Mouse (Mus musculus): ENCODE measurements around the gene Tesmin. TPM values are rescaled to one million over a fixed set of nuclear protein-coding genes. Genes with fewer than 3 reads are reported as not detected.

Tesmin gene
- 0.27 and 0.32 TPM in 2 replicates for polyA plus RNA-seq (2015; fragmentation: Nextera tagmentation; extraction: Ambion mirVana)

DNA sequence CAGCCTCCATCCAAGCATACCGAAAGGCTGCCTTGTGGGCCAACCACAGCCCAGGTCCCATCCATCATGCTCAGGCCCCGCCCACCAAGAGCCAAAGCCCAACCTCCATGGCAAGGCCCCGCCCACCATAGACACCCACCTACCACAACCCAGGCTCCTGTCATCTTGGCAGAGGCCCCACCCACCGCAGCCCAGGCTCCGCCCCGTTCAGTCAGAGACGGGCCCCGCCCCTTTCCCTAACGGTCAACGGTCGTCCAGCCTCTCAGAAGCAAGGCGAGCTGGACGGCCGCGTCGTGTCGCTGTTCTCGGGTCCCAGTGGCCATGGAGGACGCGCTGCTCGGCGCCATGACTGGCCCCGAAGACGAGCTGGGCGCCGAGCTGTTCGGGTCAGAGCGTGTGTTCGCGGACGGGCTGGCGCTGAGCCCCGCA is at the start of gene Tesmin:
TSS of gene Tesmin (plus strand) at position 229 of the 429 bp plus-strand sequence.
- H3K9me3 ChIP-seq (replicated peaks; ENCODE audit: control insufficient read depth, low read length), result peaks cover 3% of the 10 kb centered on the region; the same call in 1 of the 2 replicates
- no peaks in the 10 kb centered on the region for H3K4me1 ChIP-seq (ENCODE audit: control insufficient read depth, insufficient read depth, low read length)
- H3K9ac ChIP-seq (ENCODE audit: low read length), result peak within 1 kb of the TSS; percentile 71
- H3K27ac ChIP-seq (ENCODE audit: low read length), result no peak within 1 kb of the TSS
- ATAC-seq (ENCODE audit: insufficient read depth, low FRiP score), result peak; percentile 83
- H3K36me3 ChIP-seq (ENCODE audit: control insufficient read depth, insufficient read depth, low read length), result 0 out of 2 replicates have a peak, but pooled peaks cover 5% of the 10 kb centered on the region
- H3K4me3 ChIP-seq (replicated peaks; ENCODE audit: low read length), result peak within 1 kb of the TSS; percentile 54
- no peaks in the 10 kb centered on the region for H3K27me3 ChIP-seq (ENCODE audit: control insufficient read depth, insufficient read depth, low read length)
- WGBS, result 2% methylated on average over 33 of the region's 33 CpGs
- H3K4me2 ChIP-seq (ENCODE audit: low read depth, low read length), result peak within 1 kb of the TSS; percentile 91

DNA sequence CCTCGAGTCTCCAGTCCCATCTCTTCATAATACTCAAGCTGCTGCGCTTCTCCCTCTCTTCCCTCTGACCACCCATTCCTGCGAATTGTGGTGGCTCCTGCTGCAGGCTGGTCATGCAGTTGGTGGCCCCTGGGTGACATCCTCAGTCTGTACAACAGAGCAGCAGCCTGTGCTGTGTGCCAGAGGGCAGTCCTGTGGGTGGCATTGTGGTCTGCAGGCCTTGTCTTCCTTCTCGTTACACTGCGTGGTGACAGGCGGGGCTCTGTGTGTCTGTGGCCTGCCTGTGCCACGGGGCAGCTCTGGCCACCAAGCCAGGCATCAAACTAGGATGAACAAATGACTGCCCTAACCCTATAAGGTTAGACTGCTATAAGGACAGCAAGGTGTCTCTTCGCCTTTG is 49.5 kb upstream of the Tesmin start:
- Histone ChIP-seq H3K36me3 (ENCODE audit: control insufficient read depth, insufficient read depth, low read length) (no peaks in the 10 kb centered on the region), H3K4me1 (ENCODE audit: control insufficient read depth, insufficient read depth, low read length) (peaks cover 7% of the 10 kb centered on the region; the same call in 1 of the 2 replicates), H3K4me3 (replicated peaks; ENCODE audit: low read length) (no peak overlapping the region), H3K4me2 (ENCODE audit: low read depth, low read length) (no peak overlapping the region), H3K27ac (ENCODE audit: low read length) (no peak overlapping the region), H3K9me3 (replicated peaks; ENCODE audit: control insufficient read depth, low read length) (no peaks in the 10 kb centered on the region), H3K27me3 (ENCODE audit: control insufficient read depth, insufficient read depth, low read length) (no peaks in the 10 kb centered on the region), H3K9ac (ENCODE audit: low read length) (no peak overlapping the region)
- ATAC-seq (ENCODE audit: insufficient read depth, low FRiP score), result no peak
- 79% methylated on average over 8 of the region's 8 CpGs for WGBS

DNA sequence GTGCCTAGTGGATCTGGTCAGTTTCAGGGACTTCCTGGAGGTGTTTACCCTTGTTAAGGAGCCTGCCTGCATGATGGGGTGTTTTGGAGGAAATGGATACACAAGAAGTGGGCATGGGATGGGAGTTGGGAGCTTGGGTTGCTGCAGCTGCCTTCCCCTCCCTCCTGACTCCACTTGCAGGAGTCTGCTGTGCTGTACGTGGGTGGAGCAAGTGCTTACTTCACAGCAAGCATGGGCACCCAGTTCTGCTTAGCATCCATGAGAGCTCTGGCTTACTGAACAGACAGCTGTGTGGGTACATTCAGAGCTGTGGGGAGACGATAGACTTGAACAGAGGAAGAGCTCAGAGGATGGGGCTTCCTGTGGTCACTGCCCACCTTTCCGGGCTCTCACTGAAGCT is 47.6 kb upstream of the Tesmin start:
- no peaks in the 10 kb centered on the region for H3K27me3 ChIP-seq (ENCODE audit: control insufficient read depth, insufficient read depth, low read length)
- H3K27ac ChIP-seq (ENCODE audit: low read length), result no peak overlapping the region
- 0 out of 2 replicates have a peak, but pooled peaks cover 4% of the 10 kb centered on the region for H3K4me1 ChIP-seq (ENCODE audit: control insufficient read depth, insufficient read depth, low read length)
- WGBS, result 74% methylated on average over 3 of the region's 3 CpGs
- H3K4me3 ChIP-seq (replicated peaks; ENCODE audit: low read length), result no peak overlapping the region
- no peak overlapping the region for H3K9ac ChIP-seq (ENCODE audit: low read length)
- H3K9me3 ChIP-seq (replicated peaks; ENCODE audit: control insufficient read depth, low read length), result no peaks in the 10 kb centered on the region
- no peaks in the 10 kb centered on the region for H3K36me3 ChIP-seq (ENCODE audit: control insufficient read depth, insufficient read depth, low read length)
- no peak for ATAC-seq (ENCODE audit: insufficient read depth, low FRiP score)
- H3K4me2 ChIP-seq (ENCODE audit: low read depth, low read length), result no peak overlapping the region

DNA sequence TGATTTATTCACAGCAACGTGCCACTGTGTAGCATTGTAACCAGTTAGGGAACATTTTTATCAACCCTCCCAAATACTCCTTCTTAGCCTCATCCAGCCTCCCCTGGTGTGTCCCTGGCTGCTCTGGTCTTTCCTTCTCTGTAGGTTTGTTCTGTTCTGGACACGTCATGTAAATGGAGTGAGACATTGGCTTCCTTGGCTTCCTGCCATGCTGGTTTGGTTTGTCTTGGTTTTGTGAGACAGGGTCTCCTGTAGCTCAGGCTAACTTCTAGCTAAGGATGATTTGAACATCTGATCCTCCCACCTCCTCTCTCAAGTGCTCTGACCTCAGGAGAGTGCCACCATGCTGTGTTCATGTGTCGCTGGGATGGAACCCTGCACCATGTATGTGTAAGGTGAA is 44.7 kb upstream of the Tesmin start:
- H3K9me3 ChIP-seq (replicated peaks; ENCODE audit: control insufficient read depth, low read length), result no peaks in the 10 kb centered on the region
- no peak overlapping the region for H3K4me3 ChIP-seq (replicated peaks; ENCODE audit: low read length)
- no peak overlapping the region for H3K27ac ChIP-seq (ENCODE audit: low read length)
- H3K4me1 ChIP-seq (ENCODE audit: control insufficient read depth, insufficient read depth, low read length), result 0 out of 2 replicates have a peak, but pooled peaks cover 4% of the 10 kb centered on the region
- no peaks in the 10 kb centered on the region for H3K27me3 ChIP-seq (ENCODE audit: control insufficient read depth, insufficient read depth, low read length)
- WGBS, result 65% methylated on average over 3 of the region's 3 CpGs
- no peak overlapping the region for H3K4me2 ChIP-seq (ENCODE audit: low read depth, low read length)
- H3K36me3 ChIP-seq (ENCODE audit: control insufficient read depth, insufficient read depth, low read length), result no peaks in the 10 kb centered on the region
- ATAC-seq (ENCODE audit: insufficient read depth, low FRiP score), result no peak
- H3K9ac ChIP-seq (ENCODE audit: low read length), result no peak overlapping the region

DNA sequence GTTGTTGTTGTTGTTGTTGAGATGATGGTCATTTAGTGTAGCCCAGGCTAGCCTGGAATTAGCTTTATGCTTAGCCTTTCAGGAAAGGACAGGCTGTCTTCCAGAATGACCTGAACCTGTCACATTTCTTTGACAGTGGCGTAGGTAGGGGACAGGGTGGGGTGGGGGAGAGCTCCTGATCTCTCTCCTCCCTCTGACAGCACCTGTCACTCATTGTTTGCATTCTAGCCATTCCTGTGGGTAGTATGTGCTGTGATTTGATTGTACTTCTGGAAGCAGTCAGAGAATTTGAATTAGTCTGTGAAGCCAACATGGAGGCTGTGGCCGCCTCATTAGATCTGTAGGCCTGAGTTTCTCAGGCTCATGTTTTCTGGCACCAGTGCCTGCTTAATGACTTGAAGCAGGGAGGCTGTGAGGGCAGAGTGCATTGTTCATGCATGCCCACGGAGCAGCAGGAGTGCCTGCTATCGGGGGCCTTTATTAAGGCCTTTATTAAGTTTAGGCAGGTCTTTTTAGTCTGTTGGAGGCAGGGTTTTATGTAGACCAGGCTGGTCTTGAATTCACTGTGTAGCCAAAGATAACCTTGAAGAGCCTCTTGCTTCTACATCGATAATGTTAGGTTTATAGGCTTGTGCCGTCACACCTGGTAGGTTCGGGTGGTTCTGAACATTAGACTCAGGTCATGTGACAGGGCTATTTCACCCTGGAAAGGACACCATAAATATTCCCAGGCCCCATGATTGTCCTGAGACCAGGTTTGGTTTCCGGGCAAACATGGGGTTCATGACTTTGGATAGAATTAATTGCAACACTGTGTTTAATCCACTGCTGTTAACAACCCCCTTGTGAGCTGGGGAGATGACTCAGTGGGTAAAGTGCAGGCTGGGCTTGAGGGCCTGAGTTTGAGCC is 43.8 kb upstream of the Tesmin start:
- WGBS, result 78% methylated on average over 8 of the region's 8 CpGs
- ATAC-seq (ENCODE audit: insufficient read depth, low FRiP score), result no peak
- H3K36me3 ChIP-seq (ENCODE audit: control insufficient read depth, insufficient read depth, low read length), result 0 out of 2 replicates have a peak, but pooled peaks cover 2% of the 10 kb centered on the region
- no peaks in the 10 kb centered on the region for H3K27me3 ChIP-seq (ENCODE audit: control insufficient read depth, insufficient read depth, low read length)
- 0 out of 2 replicates have a peak, but pooled peaks cover 3% of the 10 kb centered on the region for H3K4me1 ChIP-seq (ENCODE audit: control insufficient read depth, insufficient read depth, low read length)
- no peaks in the 10 kb centered on the region for H3K9me3 ChIP-seq (replicated peaks; ENCODE audit: control insufficient read depth, low read length)
- H3K9ac ChIP-seq (ENCODE audit: low read length), result no peak overlapping the region
- no peak overlapping the region for H3K4me3 ChIP-seq (replicated peaks; ENCODE audit: low read length)
- H3K4me2 ChIP-seq (ENCODE audit: low read depth, low read length), result no peak overlapping the region
- no peak overlapping the region for H3K27ac ChIP-seq (ENCODE audit: low read length)

DNA sequence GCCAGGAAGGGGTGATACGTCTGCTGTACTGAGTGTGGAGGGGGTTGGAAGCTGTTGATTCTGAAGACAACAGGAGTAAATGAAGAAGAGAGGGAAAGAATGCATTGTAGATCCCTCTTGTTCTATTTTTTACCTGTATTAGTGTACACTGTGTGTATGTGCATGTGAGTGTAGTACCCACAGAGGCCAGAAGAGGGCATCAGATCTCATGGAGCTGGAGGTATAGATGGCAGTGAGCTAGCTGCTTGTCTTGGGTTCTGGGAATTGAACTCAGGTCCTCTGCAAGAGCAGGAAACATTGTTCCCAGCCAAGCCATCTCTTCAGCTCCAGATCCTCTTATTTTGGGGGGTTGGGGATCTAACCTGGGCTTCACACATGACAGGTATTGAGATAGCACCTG is 40.9 kb upstream of the Tesmin start:
- ATAC-seq (ENCODE audit: insufficient read depth, low FRiP score), result no peak

DNA sequence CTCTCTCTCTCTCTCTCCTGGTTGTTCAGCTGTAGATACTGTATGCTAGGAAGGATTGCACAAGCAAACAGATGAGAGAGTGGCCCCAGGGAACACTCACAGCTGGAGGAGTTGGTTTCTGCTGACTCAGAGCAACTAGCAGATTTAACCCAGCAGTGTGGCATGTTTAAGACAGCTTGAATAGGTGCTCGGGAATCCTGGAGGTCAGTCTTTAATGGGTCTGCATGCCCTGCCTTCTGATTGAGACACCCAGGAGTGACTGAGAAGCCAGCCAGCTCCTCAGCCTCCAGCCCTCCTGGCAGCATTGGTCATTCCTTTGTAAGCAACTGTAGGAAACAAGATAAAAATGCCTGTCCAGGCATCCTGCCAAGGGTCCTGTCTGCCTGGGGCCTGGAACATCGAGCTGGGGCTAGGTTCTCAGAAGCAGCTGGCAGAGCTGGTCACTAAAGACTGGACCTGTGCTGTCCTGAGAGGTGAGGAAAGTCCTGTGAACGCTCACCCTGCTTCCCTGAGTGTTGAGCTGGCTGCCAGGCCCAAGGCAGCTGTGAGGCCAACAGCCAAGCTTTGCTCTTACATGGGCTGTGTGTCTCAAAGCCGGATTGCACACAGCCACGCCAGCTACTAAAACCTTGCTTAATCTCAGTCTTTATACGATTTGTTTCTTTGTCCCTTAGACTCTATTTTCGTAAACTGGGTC is 35.1 kb upstream of the Tesmin start:
- Histone ChIP-seq H3K36me3 (ENCODE audit: control insufficient read depth, insufficient read depth, low read length) (peaks cover 18% of the 10 kb centered on the region), H3K27me3 (ENCODE audit: control insufficient read depth, insufficient read depth, low read length) (no peaks in the 10 kb centered on the region), H3K9ac (ENCODE audit: low read length) (no peak overlapping the region), H3K4me2 (ENCODE audit: low read depth, low read length) (no peak overlapping the region), H3K27ac (ENCODE audit: low read length) (peak overlapping the region; percentile 34), H3K9me3 (replicated peaks; ENCODE audit: control insufficient read depth, low read length) (no peaks in the 10 kb centered on the region), H3K4me3 (replicated peaks; ENCODE audit: low read length) (no peak overlapping the region), H3K4me1 (ENCODE audit: control insufficient read depth, insufficient read depth, low read length) (0 out of 2 replicates have a peak, but pooled peaks cover 2% of the 10 kb centered on the region)
- 47% methylated on average over 7 of the region's 7 CpGs for WGBS
- ATAC-seq (ENCODE audit: insufficient read depth, low FRiP score), result 0 out of 2 replicates have a peak, but pooled peaks have one; percentile 30

More for the DNA sequence above, 40.9 kb upstream of the Tesmin start:
- Histone ChIP-seq H3K27ac (ENCODE audit: low read length) (no peak overlapping the region), H3K9me3 (replicated peaks; ENCODE audit: control insufficient read depth, low read length) (no peaks in the 10 kb centered on the region), H3K4me2 (ENCODE audit: low read depth, low read length) (no peak overlapping the region), H3K27me3 (ENCODE audit: control insufficient read depth, insufficient read depth, low read length) (no peaks in the 10 kb centered on the region), H3K36me3 (ENCODE audit: control insufficient read depth, insufficient read depth, low read length) (0 out of 2 replicates have a peak, but pooled peaks cover 4% of the 10 kb centered on the region), H3K9ac (ENCODE audit: low read length) (no peak overlapping the region), H3K4me3 (replicated peaks; ENCODE audit: low read length) (no peak overlapping the region), H3K4me1 (ENCODE audit: control insufficient read depth, insufficient read depth, low read length) (no peaks in the 10 kb centered on the region)
- WGBS, result 95% methylated on average over 1 of the region's 1 CpGs

DNA sequence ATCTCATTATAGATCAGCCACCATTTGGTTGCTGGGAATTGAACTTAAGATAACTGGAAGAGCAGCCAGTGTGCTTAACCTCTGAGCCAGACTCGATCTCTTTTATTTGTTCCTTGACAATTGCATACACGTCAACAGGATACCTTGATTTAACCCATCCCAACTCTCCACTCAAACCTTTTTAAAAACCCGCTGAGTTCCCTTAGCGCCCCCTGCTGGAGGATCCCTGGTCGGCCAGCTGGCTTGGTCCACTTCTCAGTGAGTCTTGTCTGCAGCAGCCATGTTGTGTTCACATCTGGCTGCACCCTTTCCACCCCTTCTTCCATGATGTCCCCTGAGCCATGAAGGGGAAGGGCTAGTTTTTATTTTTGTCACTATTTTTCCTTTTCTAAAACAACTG is 33.6 kb upstream of the Tesmin start:
- no peak overlapping the region for H3K9ac ChIP-seq (ENCODE audit: low read length)
- H3K4me2 ChIP-seq (ENCODE audit: low read depth, low read length), result no peak overlapping the region
- H3K9me3 ChIP-seq (replicated peaks; ENCODE audit: control insufficient read depth, low read length), result no peaks in the 10 kb centered on the region
- no peak overlapping the region for H3K4me3 ChIP-seq (replicated peaks; ENCODE audit: low read length)
- 0 out of 2 replicates have a peak, but pooled peaks cover 2% of the 10 kb centered on the region for H3K4me1 ChIP-seq (ENCODE audit: control insufficient read depth, insufficient read depth, low read length)
- H3K27me3 ChIP-seq (ENCODE audit: control insufficient read depth, insufficient read depth, low read length), result no peaks in the 10 kb centered on the region
- ATAC-seq (ENCODE audit: insufficient read depth, low FRiP score), result no peak
- H3K27ac ChIP-seq (ENCODE audit: low read length), result no peak overlapping the region
- 67% methylated on average over 5 of the region's 5 CpGs for WGBS
- peaks cover 16% of the 10 kb centered on the region for H3K36me3 ChIP-seq (ENCODE audit: control insufficient read depth, insufficient read depth, low read length)

DNA sequence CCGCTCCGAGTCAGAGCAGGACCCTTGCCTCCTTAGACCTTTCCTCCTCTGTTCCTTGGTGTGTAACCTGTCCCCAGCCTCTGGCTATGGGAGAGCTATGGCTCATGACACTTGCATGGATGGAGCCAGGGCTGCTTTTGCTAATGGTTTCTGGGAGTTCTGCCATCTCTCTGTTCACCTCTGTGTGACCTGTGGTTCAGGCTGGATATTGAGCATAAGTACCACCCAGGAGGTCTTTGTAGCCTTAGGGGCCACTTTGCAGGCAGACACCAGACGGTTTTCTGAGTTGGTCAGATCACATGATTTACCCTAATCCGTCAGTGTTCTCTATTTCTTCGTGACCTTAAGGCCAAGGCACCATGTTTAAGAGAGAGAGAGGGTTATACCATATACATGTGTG is 32.1 kb upstream of the Tesmin start:
- Histone ChIP-seq H3K36me3 (ENCODE audit: control insufficient read depth, insufficient read depth, low read length) (peaks cover 16% of the 10 kb centered on the region), H3K9ac (ENCODE audit: low read length) (no peak overlapping the region), H3K4me2 (ENCODE audit: low read depth, low read length) (no peak overlapping the region), H3K4me1 (ENCODE audit: control insufficient read depth, insufficient read depth, low read length) (0 out of 2 replicates have a peak, but pooled peaks cover 2% of the 10 kb centered on the region), H3K4me3 (replicated peaks; ENCODE audit: low read length) (no peak overlapping the region), H3K27ac (ENCODE audit: low read length) (no peak overlapping the region), H3K9me3 (replicated peaks; ENCODE audit: control insufficient read depth, low read length) (no peaks in the 10 kb centered on the region), H3K27me3 (ENCODE audit: control insufficient read depth, insufficient read depth, low read length) (no peaks in the 10 kb centered on the region)
- ATAC-seq (ENCODE audit: insufficient read depth, low FRiP score), result no peak
- 75% methylated on average over 5 of the region's 5 CpGs for WGBS
